Mouse (Mus musculus) hindbrain, postnatal 0 days (tissue): ENCODE measurements around the gene Ano6. TPM values are rescaled to one million over a fixed set of nuclear protein-coding genes. Genes with fewer than 3 reads are reported as not detected.

Source experiments
- ATAC-seq: fragments of 200-750 bp; cut with Nextera tagmentation; 2 replicates; pipeline ENCODE4 v1.8.0; 2017; ENCODE audit warnings: mild to moderate bottlenecking, moderate TSS enrichment, moderate library complexity
- DNase-seq: peaks from one replicate; pipeline ENCODE4 v3.0.0-alpha.2; 2015; ENCODE audit warnings: low spot score
- H3K27ac ChIP-seq: fragments of 300-500 bp; sonication (generic); 2 replicates; pipeline ENCODE4 v1.5.1; 2014; ENCODE audit warnings: mild to moderate bottlenecking
- H3K27me3 ChIP-seq: fragments of 300-500 bp; sonication (generic); 2 replicates; pipeline ENCODE4 v1.6.1; 2014; ENCODE audit warnings: low read length, mixed read lengths; ENCODE audit not compliant: insufficient read depth
- H3K36me3 ChIP-seq: fragments of 300-500 bp; sonication (generic); 2 replicates; pipeline ENCODE4 v1.6.1; 2014; ENCODE audit warnings: low read length, mixed read lengths; ENCODE audit not compliant: insufficient read depth
- H3K4me1 ChIP-seq: fragments of 300-500 bp; sonication (generic); 2 replicates; pipeline ENCODE4 v1.6.1; 2014; ENCODE audit warnings: antibody characterized with exemption, low read length, mixed read lengths; ENCODE audit not compliant: insufficient read depth
- H3K4me2 ChIP-seq: fragments of 300-500 bp; sonication (generic); 2 replicates; pipeline ENCODE4 v1.6.1; 2014; ENCODE audit warnings: low read depth, mild to moderate bottlenecking, low read length, moderate library complexity, mixed read lengths
- H3K4me3 ChIP-seq: fragments of 300-500 bp; sonication (generic); 2 replicates; pipeline ENCODE4 v1.5.1; 2014; ENCODE audit warnings: low read length
- H3K9ac ChIP-seq: fragments of 300-500 bp; sonication (generic); replicated peaks from 2 replicates; pipeline ENCODE4 v1.6.1; 2014; ENCODE audit warnings: mild to moderate bottlenecking, low read length, moderate library complexity, mixed read lengths
- H3K9me3 ChIP-seq: fragments of 300-500 bp; sonication (generic); 2 replicates; pipeline ENCODE4 v1.6.1; 2016; ENCODE audit warnings: low read length, mixed read lengths
- CTCF ChIP-seq: IDR thresholded peaks from 2 replicates; pipeline ENCODE4 v1.5.1; 2016; ENCODE audit warnings: antibody characterized with exemption, control low read depth, low read depth
- whole genome bisulfite sequencing: fragments of 180-500 bp; shearing (Covaris S2); extraction: QIAGEN DNeasy Blood & Tissue Kit; methylation state at CpG from one replicate; pipeline ENCODE4 v1.1.7; 2014; 5-methylcytosine and 5-hydroxymethylcytosine counted together
- polyA plus RNA-seq: library from polyadenylated mRNA; unstranded; fragments of >200 nt; fragmentation: Nextera tagmentation; extraction: Ambion mirVana; gene quantifications from 2 replicates; pipeline ENCODE4 v1.2.1, GENCODE M21; 2015
- total RNA-seq: library from RNA; depleted of rRNA; stranded (reverse); fragments of >200 nt; gene quantifications from 2 replicates; pipeline ENCODE4 v1.2.3, GENCODE M21; 2014

Ano6 gene
- total and polyA plus RNA-seq, 2 experiments from 2014 or later: 19.2 to 34.3 TPM

GRCm38 (mm10) chr15:95976156-95976876 lies 185.7 kb downstream of the Ano6 start:
- H3K4me2 ChIP-seq: no peak overlapping the region
- WGBS: 71% methylated on average over 4 of the region's 4 CpGs
- H3K36me3 ChIP-seq: peaks cover 12% of the 10 kb centered on the region
- H3K9me3 ChIP-seq: no peaks in the 10 kb centered on the region
- no peak for ATAC-seq
- no peak overlapping the region for H3K9ac ChIP-seq
- no peaks in the 10 kb centered on the region for H3K4me1 ChIP-seq
- no peak overlapping the region for H3K4me3 ChIP-seq
- H3K27ac ChIP-seq: no peak overlapping the region
- no peak for TF ChIP-seq CTCF
- no peaks in the 10 kb centered on the region for H3K27me3 ChIP-seq
- DNase-seq: no peak

- H3K4me1 ChIP-seq: no peaks in the 10 kb centered on the region
- no peak overlapping the region for H3K4me2 ChIP-seq
- H3K9me3 ChIP-seq: no peaks in the 10 kb centered on the region
- DNase-seq: no peak
- H3K9ac ChIP-seq: no peak overlapping the region
- H3K27ac ChIP-seq: no peak overlapping the region
- WGBS: 75% methylated on average over 8 of the region's 8 CpGs
- H3K36me3 ChIP-seq: peaks cover 9% of the 10 kb centered on the region
- no peaks in the 10 kb centered on the region for H3K27me3 ChIP-seq
- TF ChIP-seq CTCF: no peak
- H3K4me3 ChIP-seq: no peak overlapping the region
- ATAC-seq: no peak
Measured at GRCm38 (mm10) chr15:95977169-95977938, 186.7 kb downstream of the Ano6 start.

GRCm38 (mm10) chr15:95977939-95978252 lies 187.3 kb downstream of the Ano6 start:
- no peaks in the 10 kb centered on the region for H3K27me3 ChIP-seq
- no peaks in the 10 kb centered on the region for H3K4me1 ChIP-seq
- DNase-seq (no peak), ATAC-seq (no peak)
- H3K4me3 ChIP-seq: no peak overlapping the region
- no peak for TF ChIP-seq CTCF
- H3K4me2 ChIP-seq: no peak overlapping the region
- H3K36me3 ChIP-seq: peaks cover 6% of the 10 kb centered on the region
- WGBS: 86% methylated on average over 3 of the region's 3 CpGs
- H3K9me3 ChIP-seq: no peaks in the 10 kb centered on the region
- H3K9ac ChIP-seq: no peak overlapping the region
- no peak overlapping the region for H3K27ac ChIP-seq

- 68% methylated on average over 5 of the region's 5 CpGs for WGBS
- Histone ChIP-seq H3K4me2 (no peak overlapping the region), H3K36me3 (no peaks in the 10 kb centered on the region), H3K4me1 (no peaks in the 10 kb centered on the region), H3K9me3 (no peaks in the 10 kb centered on the region), H3K9ac (no peak overlapping the region), H3K4me3 (no peak overlapping the region), H3K27me3 (no peaks in the 10 kb centered on the region), H3K27ac (no peak overlapping the region)
- ATAC-seq: no peak
- no peak for DNase-seq
- TF ChIP-seq CTCF: no peak
Measured at GRCm38 (mm10) chr15:95980641-95981040, 190.0 kb downstream of the Ano6 start.

GRCm38 (mm10) chr15:95987916-95988315 lies 197.3 kb downstream of the Ano6 start:
- Histone ChIP-seq H3K9ac (no peak overlapping the region), H3K4me2 (no peak overlapping the region), H3K27me3 (no peaks in the 10 kb centered on the region), H3K9me3 (no peaks in the 10 kb centered on the region), H3K36me3 (no peaks in the 10 kb centered on the region), H3K4me3 (no peak overlapping the region), H3K27ac (no peak overlapping the region), H3K4me1 (no peaks in the 10 kb centered on the region)
- no peak for DNase-seq
- no peak for TF ChIP-seq CTCF
- ATAC-seq: no peak
- 86% methylated on average over 3 of the region's 3 CpGs for WGBS

- Histone ChIP-seq H3K9me3 (no peaks in the 10 kb centered on the region), H3K36me3 (no peaks in the 10 kb centered on the region), H3K9ac (no peak overlapping the region), H3K4me2 (no peak overlapping the region), H3K27ac (no peak overlapping the region), H3K4me3 (no peak overlapping the region), H3K4me1 (no peaks in the 10 kb centered on the region), H3K27me3 (no peaks in the 10 kb centered on the region)
- TF ChIP-seq CTCF: no peak
- DNase-seq (no peak), ATAC-seq (no peak)
- WGBS: 85% methylated on average over 9 of the region's 9 CpGs
Measured at GRCm38 (mm10) chr15:95989496-95990124, 199.0 kb downstream of the Ano6 start.
